Mouse (Mus musculus) midbrain, embryonic 16.5 days (tissue): ENCODE measurements around the gene Tmem214. TPM values are rescaled to one million over a fixed set of nuclear protein-coding genes. Genes with fewer than 3 reads are reported as not detected.

Experiments
- ATAC-seq: fragments of 200-750 bp; cut with Nextera tagmentation; 2 replicates; pipeline ENCODE4 v1.8.0; 2017; ENCODE audit warnings: moderate TSS enrichment
- H3K27ac ChIP-seq: fragments of 300-500 bp; sonication (generic); 2 replicates; pipeline ENCODE4 v1.5.1; 2014; ENCODE audit warnings: mild to moderate bottlenecking, low read length, mixed read lengths
- H3K27me3 ChIP-seq: fragments of 300-500 bp; sonication (generic); 2 replicates; pipeline ENCODE4 v1.6.1; 2014; ENCODE audit warnings: low read depth, low read length, mixed read lengths; ENCODE audit not compliant: control insufficient read depth, insufficient read depth
- H3K36me3 ChIP-seq: fragments of 300-500 bp; sonication (generic); 2 replicates; pipeline ENCODE4 v1.6.1; 2014; ENCODE audit warnings: mild to moderate bottlenecking, low read length, moderate library complexity, mixed read lengths; ENCODE audit not compliant: control insufficient read depth, insufficient read depth
- H3K4me1 ChIP-seq: fragments of 300-500 bp; sonication (generic); 2 replicates; pipeline ENCODE4 v1.6.1; 2014; ENCODE audit warnings: mild to moderate bottlenecking, low read length, mixed read lengths; ENCODE audit not compliant: control insufficient read depth, insufficient read depth
- H3K4me2 ChIP-seq: fragments of 300-500 bp; sonication (generic); 2 replicates; pipeline ENCODE4 v1.6.1; 2014; ENCODE audit warnings: mild to moderate bottlenecking, low read length, mixed read lengths
- H3K4me3 ChIP-seq: fragments of 300-500 bp; sonication (generic); 2 replicates; pipeline ENCODE4 v1.5.1; 2014; ENCODE audit warnings: low read depth, mild to moderate bottlenecking, low read length, moderate library complexity, mixed read lengths
- H3K9ac ChIP-seq: fragments of 300-500 bp; sonication (generic); 2 replicates; pipeline ENCODE4 v1.6.1; 2014; ENCODE audit warnings: low read depth, low read length, mixed read lengths
- H3K9me3 ChIP-seq: fragments of 300-500 bp; sonication (generic); replicated peaks from 2 replicates; pipeline ENCODE4 v1.6.1; 2014; ENCODE audit warnings: mild to moderate bottlenecking, low read length, mixed read lengths; ENCODE audit not compliant: control insufficient read depth, poor library complexity, severe bottlenecking
- WGBS: fragments of 180-500 bp; shearing (Covaris S2); extraction: QIAGEN DNeasy Blood & Tissue Kit; methylation state at CpG from one replicate; pipeline ENCODE4 v1.1.7; 2014; 5-methylcytosine and 5-hydroxymethylcytosine counted together
- polyA plus RNA-seq: library from polyadenylated mRNA; unstranded; fragments of >200 nt; fragmentation: Nextera tagmentation; extraction: Ambion mirVana; gene quantifications from 2 replicates; pipeline ENCODE4 v1.2.1, GENCODE M21; 2015

Gene Tmem214
- polyA plus RNA-seq, 1 experiment from 2014 or later, result 69.7 TPM

DNA sequence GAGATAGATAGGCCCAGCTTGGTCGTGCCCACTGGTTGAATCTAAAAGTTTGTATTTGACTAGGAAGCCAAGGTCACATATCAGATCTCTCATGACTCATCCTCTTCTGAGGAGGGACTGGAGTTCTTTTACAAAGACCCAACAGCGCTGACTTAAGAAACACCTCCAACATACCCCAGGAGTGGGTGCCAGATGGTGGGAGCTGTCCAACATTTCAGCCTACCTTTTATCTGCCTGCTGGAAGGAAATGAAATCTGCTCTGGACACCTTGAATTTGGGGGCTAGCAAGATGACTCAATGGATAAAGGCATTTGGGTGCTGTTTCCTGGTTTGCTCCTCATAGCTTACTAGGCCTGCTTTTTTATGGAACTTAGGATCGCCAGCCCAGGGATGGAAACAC is 25.9 kb upstream of the Tmem214 start:
- Histone ChIP-seq H3K4me1 (no peaks in the 10 kb centered on the region), H3K9me3 (no peaks in the 10 kb centered on the region), H3K27me3 (no peaks in the 10 kb centered on the region), H3K4me3 (no peak overlapping the region), H3K9ac (no peak overlapping the region), H3K27ac (no peak overlapping the region), H3K36me3 (peaks cover 5% of the 10 kb centered on the region; the same call in 1 of the 2 replicates), H3K4me2 (no peak overlapping the region)
- no peak for ATAC-seq
- WGBS, result 61% methylated on average over 3 of the region's 3 CpGs

DNA sequence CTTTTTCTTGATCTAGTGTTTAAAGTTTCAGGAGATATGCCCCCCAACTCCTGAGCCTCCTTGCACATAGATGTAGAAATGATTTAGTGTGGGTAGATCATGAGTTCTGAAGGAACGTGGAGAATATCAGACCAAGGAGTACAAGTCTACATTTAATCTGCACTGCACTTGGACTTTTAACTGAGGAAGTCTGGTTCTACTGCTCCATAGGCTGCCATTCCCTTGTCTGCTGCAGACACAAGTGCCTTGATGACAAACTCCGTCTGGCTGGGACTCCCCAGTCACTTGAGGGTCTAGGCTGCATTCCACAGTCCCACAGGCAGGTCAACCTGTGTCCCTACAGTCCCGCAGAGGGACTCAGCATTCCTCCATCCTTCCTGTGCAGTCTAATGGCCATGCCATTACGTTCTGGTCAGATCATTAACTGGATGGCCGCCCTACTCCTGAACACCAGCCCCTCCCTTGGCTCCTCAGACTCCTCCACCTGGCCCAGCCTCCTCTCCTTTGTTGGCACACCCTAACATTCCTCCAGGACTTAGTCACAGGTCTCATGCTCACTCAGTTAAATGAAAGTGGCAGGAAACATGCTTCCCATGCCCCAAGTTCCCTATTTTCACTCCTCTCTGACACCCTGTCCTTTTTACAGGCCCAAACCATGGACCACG is 17.8 kb upstream of the Tmem214 start:
- no peaks in the 10 kb centered on the region for H3K4me1 ChIP-seq
- H3K27ac ChIP-seq, result no peak overlapping the region
- no peaks in the 10 kb centered on the region for H3K27me3 ChIP-seq
- ATAC-seq, result no peak
- no peak overlapping the region for H3K4me3 ChIP-seq
- no peaks in the 10 kb centered on the region for H3K36me3 ChIP-seq
- H3K9ac ChIP-seq, result no peak overlapping the region
- 68% methylated on average over 6 of the region's 6 CpGs for WGBS
- no peak overlapping the region for H3K4me2 ChIP-seq
- H3K9me3 ChIP-seq, result no peaks in the 10 kb centered on the region

DNA sequence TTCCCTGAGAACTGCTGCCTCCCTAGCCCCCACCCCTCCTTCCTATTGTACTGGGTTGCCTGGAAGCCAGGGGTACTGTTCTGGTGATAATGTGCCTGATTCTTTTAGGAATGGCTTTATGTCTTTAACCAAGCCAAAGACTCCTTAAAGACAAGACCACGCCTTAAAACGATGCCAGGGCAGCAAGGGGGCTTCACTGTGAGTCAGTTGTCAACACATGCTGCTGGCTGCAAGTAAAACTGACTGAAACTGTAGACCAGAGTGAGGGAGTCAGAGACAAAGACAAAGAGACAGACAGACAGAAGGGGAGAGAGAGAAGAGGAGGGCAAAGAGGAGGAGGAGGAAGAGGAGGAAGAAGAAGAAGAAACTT is 17.3 kb upstream of the Tmem214 start:
- no peak overlapping the region for H3K4me2 ChIP-seq
- H3K9ac ChIP-seq, result no peak overlapping the region
- WGBS, result 72% methylated on average over 2 of the region's 2 CpGs
- H3K4me3 ChIP-seq, result no peak overlapping the region
- H3K27ac ChIP-seq, result no peak overlapping the region
- no peaks in the 10 kb centered on the region for H3K36me3 ChIP-seq
- ATAC-seq, result no peak
- no peaks in the 10 kb centered on the region for H3K27me3 ChIP-seq
- no peaks in the 10 kb centered on the region for H3K9me3 ChIP-seq
- no peaks in the 10 kb centered on the region for H3K4me1 ChIP-seq

DNA sequence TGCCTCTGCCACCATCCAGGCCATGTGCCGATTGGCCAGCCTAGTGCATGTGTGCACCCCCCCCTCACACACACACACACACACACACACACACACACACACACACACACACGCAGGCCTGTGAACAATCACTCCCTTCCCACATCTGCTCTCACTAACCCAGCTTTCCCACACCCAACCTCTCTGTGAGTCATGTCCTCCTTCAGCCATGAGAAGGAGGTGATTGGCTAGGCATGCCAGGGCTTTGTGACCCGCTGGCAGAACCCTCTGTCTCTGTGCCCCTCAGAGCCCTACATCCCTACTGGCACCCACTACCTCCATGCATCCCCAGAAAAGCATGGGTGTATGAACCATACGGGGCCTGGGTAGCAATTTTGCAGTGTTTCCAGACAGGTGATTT is 14.3 kb upstream of the Tmem214 start:
- Histone ChIP-seq H3K9me3 (no peaks in the 10 kb centered on the region), H3K4me2 (no peak overlapping the region), H3K4me1 (no peaks in the 10 kb centered on the region), H3K27me3 (no peaks in the 10 kb centered on the region), H3K4me3 (no peak overlapping the region), H3K36me3 (no peaks in the 10 kb centered on the region), H3K9ac (no peak overlapping the region), H3K27ac (no peak overlapping the region)
- WGBS, result 93% methylated on average over 4 of the region's 4 CpGs
- ATAC-seq, result no peak

DNA sequence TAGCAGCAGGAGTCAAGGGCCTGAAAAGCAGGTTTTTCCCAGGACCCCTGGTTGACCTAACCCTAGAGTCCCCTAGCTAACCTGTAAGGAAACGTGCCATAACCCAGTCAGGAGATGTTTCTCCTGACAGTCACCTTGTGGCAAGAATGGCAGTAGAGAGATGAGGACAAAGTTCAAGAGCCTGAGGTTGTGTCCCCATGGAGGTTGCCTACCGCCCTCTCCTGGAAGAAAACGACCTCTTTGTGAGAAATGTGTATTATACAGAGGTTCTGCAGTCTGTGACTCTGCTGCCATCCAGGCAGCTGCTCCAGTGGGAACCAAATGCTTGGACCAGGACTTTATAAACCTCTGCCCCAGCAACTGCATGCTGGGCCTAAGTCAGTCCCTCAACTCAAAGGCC is 12.1 kb upstream of the Tmem214 start:
- ATAC-seq, result no peak
- no peak overlapping the region for H3K4me3 ChIP-seq
- H3K27ac ChIP-seq, result no peak overlapping the region
- no peak overlapping the region for H3K4me2 ChIP-seq
- no peaks in the 10 kb centered on the region for H3K9me3 ChIP-seq
- H3K9ac ChIP-seq, result no peak overlapping the region
- WGBS, result 61% methylated on average over 3 of the region's 3 CpGs
- no peaks in the 10 kb centered on the region for H3K4me1 ChIP-seq
- no peaks in the 10 kb centered on the region for H3K36me3 ChIP-seq
- no peaks in the 10 kb centered on the region for H3K27me3 ChIP-seq

DNA sequence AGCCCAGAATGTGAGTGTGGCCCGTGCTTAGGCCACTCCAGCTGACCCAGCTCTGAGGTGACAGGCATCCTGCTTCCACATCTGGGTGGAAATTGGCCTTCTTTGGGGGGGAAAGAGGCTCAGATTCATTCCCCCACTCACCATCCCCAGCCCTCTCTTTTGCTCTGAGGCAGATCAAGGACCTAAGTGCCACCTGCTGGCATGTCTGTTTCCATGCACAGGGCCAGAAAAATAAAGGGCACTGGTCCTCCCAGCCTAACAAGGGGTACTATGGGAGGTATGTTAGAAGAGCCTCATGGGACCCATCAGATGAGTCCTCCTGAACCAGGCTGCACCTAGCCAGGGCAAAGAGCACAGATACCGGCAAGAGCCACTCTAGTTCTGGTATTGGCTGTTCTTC is 11.7 kb upstream of the Tmem214 start:
- Histone ChIP-seq H3K9ac (no peak overlapping the region), H3K36me3 (no peaks in the 10 kb centered on the region), H3K27ac (no peak overlapping the region), H3K27me3 (no peaks in the 10 kb centered on the region), H3K4me2 (no peak overlapping the region), H3K9me3 (no peaks in the 10 kb centered on the region), H3K4me1 (no peaks in the 10 kb centered on the region), H3K4me3 (no peak overlapping the region)
- WGBS, result 80% methylated on average over 2 of the region's 2 CpGs
- no peak; the same call in 1 of the 2 replicates for ATAC-seq

DNA sequence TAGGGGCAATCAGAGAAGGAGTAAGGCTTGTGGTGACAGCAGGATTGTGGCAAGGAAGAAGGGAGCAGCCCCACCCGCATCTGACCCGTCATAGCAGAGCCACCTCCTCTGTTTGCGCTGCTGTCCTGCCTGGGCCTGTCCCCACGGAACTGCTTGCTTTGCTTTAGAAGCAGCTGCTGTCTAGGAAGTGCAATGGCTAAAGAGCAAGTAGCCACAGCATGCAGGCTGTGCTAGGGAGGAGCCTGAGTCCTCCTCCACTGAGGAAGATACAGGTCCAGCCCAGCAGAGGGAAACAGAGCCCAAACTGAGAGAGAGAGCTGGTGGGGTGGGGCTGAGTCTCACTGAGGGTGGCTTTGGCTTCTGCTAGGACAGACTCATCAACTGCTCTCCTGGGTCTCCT is 4.0 kb upstream of the Tmem214 start:
- Histone ChIP-seq H3K27ac (no peak overlapping the region), H3K4me3 (no peak overlapping the region), H3K9ac (no peak overlapping the region), H3K27me3 (no peaks in the 10 kb centered on the region), H3K9me3 (no peaks in the 10 kb centered on the region), H3K4me1 (no peaks in the 10 kb centered on the region), H3K36me3 (peaks cover 25% of the 10 kb centered on the region), H3K4me2 (no peak overlapping the region)
- 50% methylated on average over 4 of the region's 4 CpGs for WGBS
- ATAC-seq, result no peak

DNA sequence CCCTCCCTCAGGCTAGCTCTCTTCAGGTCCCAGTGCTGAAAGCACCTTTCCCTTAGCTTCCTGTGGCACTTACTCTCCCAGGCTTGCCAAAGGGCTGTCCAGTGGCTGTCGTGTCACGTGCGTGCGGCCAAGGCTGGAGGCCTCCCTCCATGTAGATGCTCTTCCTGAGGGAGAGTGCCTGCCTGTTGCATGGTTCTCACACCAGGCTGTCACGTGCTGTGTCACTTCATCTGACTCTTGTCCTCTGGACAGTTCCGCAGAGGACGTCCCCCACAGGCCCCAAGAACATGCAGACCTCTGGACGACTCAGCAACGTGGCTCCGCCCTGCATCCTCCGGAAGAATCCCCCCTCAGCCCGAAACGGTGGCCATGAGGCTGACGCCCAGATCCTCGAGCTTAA is 3.5 kb upstream of the Tmem214 start:
- H3K9ac ChIP-seq, result no peak overlapping the region
- ATAC-seq, result no peak
- H3K27me3 ChIP-seq, result no peaks in the 10 kb centered on the region
- peaks cover 25% of the 10 kb centered on the region for H3K36me3 ChIP-seq
- no peaks in the 10 kb centered on the region for H3K9me3 ChIP-seq
- WGBS, result 50% methylated on average over 15 of the region's 15 CpGs
- no peaks in the 10 kb centered on the region for H3K4me1 ChIP-seq
- no peak overlapping the region for H3K4me3 ChIP-seq
- H3K27ac ChIP-seq, result no peak overlapping the region
- no peak overlapping the region for H3K4me2 ChIP-seq

DNA sequence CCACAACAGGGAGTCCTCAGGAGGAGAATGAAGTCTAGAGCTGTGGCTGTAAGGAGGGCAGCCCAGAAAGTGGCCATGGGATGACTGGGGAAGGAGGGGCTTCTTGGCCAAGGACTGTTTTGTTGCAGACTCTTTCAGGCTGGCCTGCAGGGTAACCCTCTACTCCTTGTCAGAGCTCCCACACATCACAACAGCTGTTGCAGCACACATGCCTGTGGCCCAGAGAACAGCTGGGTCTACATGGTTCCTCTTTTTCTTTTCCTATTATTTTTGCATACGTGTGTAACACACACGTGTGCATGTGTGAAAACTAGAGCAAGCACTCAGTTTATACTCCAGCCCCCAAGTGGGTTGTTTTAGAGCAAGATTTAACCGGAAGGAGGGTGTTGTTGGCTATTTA is 941 bp upstream of the Tmem214 start:
- Histone ChIP-seq H3K27ac (no peak overlapping the region), H3K9me3 (no peaks in the 10 kb centered on the region), H3K9ac (no peak overlapping the region), H3K36me3 (peaks cover 29% of the 10 kb centered on the region), H3K4me2 (no peak overlapping the region), H3K4me3 (no peak overlapping the region), H3K27me3 (no peaks in the 10 kb centered on the region), H3K4me1 (peaks cover 8% of the 10 kb centered on the region)
- ATAC-seq, result no peak
- WGBS, result 88% methylated on average over 3 of the region's 3 CpGs
